Mouse (Mus musculus) MEL (cell line): ENCODE data around the gene Rhou. TPM values are rescaled to one million over a fixed set of nuclear protein-coding genes. Genes with fewer than 3 reads are reported as not detected.

Source experiments
- DNase-seq: peaks from one replicate; pipeline ENCODE4 v3.0.0; 2011; ENCODE audit warnings: low read depth, low spot score
- H3K27ac ChIP-seq: 2 replicates; pipeline ENCODE4 v1.5.1; 2012; ENCODE audit warnings: low read depth, mild to moderate bottlenecking, control low read depth, low read length, moderate library complexity; ENCODE audit not compliant: control insufficient read depth
- H3K27me3 ChIP-seq, 2 experiments: fragments of 150-350 bp in 1 of 2; sonication (generic) in 1 of 2; 2 replicates each; pipeline ENCODE4 v1.6.1; 2012; ENCODE audit warnings: low read length in 2 of 2, mild to moderate bottlenecking in 2 of 2, improper control_type of control experiment in 1 of 2, moderate library complexity in 1 of 2; ENCODE audit not compliant: insufficient read depth in 2 of 2, control insufficient read depth in 1 of 2
- H3K36me3 ChIP-seq, 2 experiments: 2 replicates each; pipeline ENCODE4 v1.6.1; 2012 to 2014; ENCODE audit warnings: low read length in 2 of 2, improper control_type of control experiment in 1 of 2, inconsistent platforms in 1 of 2, mild to moderate bottlenecking in 1 of 2; ENCODE audit not compliant: insufficient read depth in 2 of 2, control insufficient read depth in 1 of 2
- H3K4me1 ChIP-seq, 2 experiments: fragments of 150-350 bp in 1 of 2; sonication (generic) in 1 of 2; 2 replicates each; pipeline ENCODE4 v1.6.1; 2012; ENCODE audit warnings: low read length in 2 of 2, improper control_type of control experiment in 1 of 2, mild to moderate bottlenecking in 1 of 2; ENCODE audit not compliant: insufficient read depth in 2 of 2, control insufficient read depth in 1 of 2
- H3K4me3 ChIP-seq, 2 experiments: fragments of 150-350 bp in 1 of 2; sonication (generic) in 1 of 2; 2 replicates each; pipeline ENCODE4 v1.5.1; 2012; ENCODE audit warnings: low read depth in 2 of 2, low read length in 2 of 2, mild to moderate bottlenecking in 2 of 2, moderate library complexity in 2 of 2, control low read depth in 1 of 2, improper control_type of control experiment in 1 of 2; ENCODE audit not compliant: control insufficient read depth in 1 of 2, insufficient read depth in 1 of 2
- H3K79me2 ChIP-seq: 2 replicates; pipeline ENCODE4 v1.6.1; 2012; ENCODE audit warnings: mild to moderate bottlenecking, low read length, moderate library complexity; ENCODE audit not compliant: control insufficient read depth, poor library complexity, insufficient read depth
- H3K9ac ChIP-seq: 2 replicates; pipeline ENCODE4 v1.6.1; 2012; ENCODE audit warnings: low read depth, mild to moderate bottlenecking, control low read depth, low read length, moderate library complexity; ENCODE audit not compliant: control insufficient read depth, poor library complexity, severe bottlenecking
- H3K9me3 ChIP-seq: fragments of 150-350 bp; sonication (generic); replicated peaks from 2 replicates; pipeline ENCODE4 v1.6.1; 2012; ENCODE audit warnings: mild to moderate bottlenecking, low read length, improper control_type of control experiment, moderate library complexity; ENCODE audit not compliant: insufficient read depth
- CTCF ChIP-seq, 3 experiments: IDR thresholded peaks in 2 of 3; conservative IDR thresholded peaks in 1 of 3; 2 replicates each; pipeline ENCODE4 v1.5.1; 2011 to 2012; ENCODE audit warnings: low read length in 3 of 3, low read depth in 2 of 3, mild to moderate bottlenecking in 2 of 3, improper control_type of control experiment in 1 of 3, inconsistent platforms in 1 of 3, mixed read lengths in 1 of 3, moderate library complexity in 1 of 3; ENCODE audit not compliant: control insufficient read depth in 1 of 3, insufficient read depth in 1 of 3, poor library complexity in 1 of 3, severe bottlenecking in 1 of 3
- ETS1 ChIP-seq: IDR thresholded peaks from 2 replicates; pipeline ENCODE4 v1.6.1; 2012; ENCODE audit warnings: low read depth, mild to moderate bottlenecking, inconsistent platforms, low read length, improper control_type of control experiment, moderate library complexity
- GATA1 ChIP-seq: IDR thresholded peaks from 2 replicates; pipeline ENCODE4 v1.6.1; 2011; ENCODE audit warnings: low read depth, low read length, improper control_type of control experiment
- KAT2A ChIP-seq: conservative IDR thresholded peaks from 2 replicates; pipeline ENCODE4 v1.6.1; 2012; ENCODE audit warnings: low read depth, low read length, improper control_type of control experiment, inconsistent platforms
- MAFK ChIP-seq: IDR thresholded peaks from 2 replicates; pipeline ENCODE4 v1.6.1; 2011; ENCODE audit warnings: low read depth, mild to moderate bottlenecking, low read length, improper control_type of control experiment, borderline replicate concordance
- MAX ChIP-seq: IDR thresholded peaks from 2 replicates; pipeline ENCODE4 v1.6.1; 2011; ENCODE audit warnings: low read length, improper control_type of control experiment
- MYB ChIP-seq: IDR thresholded peaks from 2 replicates; pipeline ENCODE4 v1.6.1; 2011; ENCODE audit warnings: mild to moderate bottlenecking, low read depth, low read length, improper control_type of control experiment
- RAD21 ChIP-seq: IDR thresholded peaks from 2 replicates; pipeline ENCODE4 v1.6.1; 2011; ENCODE audit warnings: mild to moderate bottlenecking, low read depth, low read length, improper control_type of control experiment
- RCOR1 ChIP-seq: IDR thresholded peaks from 2 replicates; pipeline ENCODE4 v1.6.1; 2012; ENCODE audit warnings: low read depth, mild to moderate bottlenecking, inconsistent platforms, low read length, improper control_type of control experiment
- TCF12 ChIP-seq: IDR thresholded peaks from 2 replicates; pipeline ENCODE4 v1.6.1; 2014; ENCODE audit warnings: low read depth, mild to moderate bottlenecking, inconsistent platforms, low read length, improper control_type of control experiment, moderate library complexity
- UBTF ChIP-seq: IDR thresholded peaks from 2 replicates; pipeline ENCODE4 v1.6.1; 2012; ENCODE audit warnings: low read depth, mild to moderate bottlenecking, inconsistent platforms, low read length, improper control_type of control experiment, moderate library complexity, borderline replicate concordance; ENCODE audit not compliant: insufficient read depth
- polyA plus RNA-seq, 2 experiments: library from polyadenylated mRNA; stranded (reverse) in 1 of 2; unstranded in 1 of 2; fragments of >175 nt in 1 of 2; fragments of >200 nt in 1 of 2; gene quantifications; 2 replicates each; pipeline versions ENCODE4 v1.2.1 to v1.2.4; 2012; ENCODE audit warnings: low replicate concordance in 2 of 2, low read depth in 1 of 2; ENCODE audit not compliant: insufficient read length in 2 of 2, insufficient read depth in 1 of 2, missing spikeins in 1 of 2
- total RNA-seq: library from RNA; depleted of rRNA; stranded (reverse); fragments of 300-350 nt; gene quantifications from 2 replicates; pipeline ENCODE4 v1.2.3, GENCODE M21; 2012

Gene Rhou
- total and polyA plus RNA-seq, 3 experiments: not detected

DNA sequence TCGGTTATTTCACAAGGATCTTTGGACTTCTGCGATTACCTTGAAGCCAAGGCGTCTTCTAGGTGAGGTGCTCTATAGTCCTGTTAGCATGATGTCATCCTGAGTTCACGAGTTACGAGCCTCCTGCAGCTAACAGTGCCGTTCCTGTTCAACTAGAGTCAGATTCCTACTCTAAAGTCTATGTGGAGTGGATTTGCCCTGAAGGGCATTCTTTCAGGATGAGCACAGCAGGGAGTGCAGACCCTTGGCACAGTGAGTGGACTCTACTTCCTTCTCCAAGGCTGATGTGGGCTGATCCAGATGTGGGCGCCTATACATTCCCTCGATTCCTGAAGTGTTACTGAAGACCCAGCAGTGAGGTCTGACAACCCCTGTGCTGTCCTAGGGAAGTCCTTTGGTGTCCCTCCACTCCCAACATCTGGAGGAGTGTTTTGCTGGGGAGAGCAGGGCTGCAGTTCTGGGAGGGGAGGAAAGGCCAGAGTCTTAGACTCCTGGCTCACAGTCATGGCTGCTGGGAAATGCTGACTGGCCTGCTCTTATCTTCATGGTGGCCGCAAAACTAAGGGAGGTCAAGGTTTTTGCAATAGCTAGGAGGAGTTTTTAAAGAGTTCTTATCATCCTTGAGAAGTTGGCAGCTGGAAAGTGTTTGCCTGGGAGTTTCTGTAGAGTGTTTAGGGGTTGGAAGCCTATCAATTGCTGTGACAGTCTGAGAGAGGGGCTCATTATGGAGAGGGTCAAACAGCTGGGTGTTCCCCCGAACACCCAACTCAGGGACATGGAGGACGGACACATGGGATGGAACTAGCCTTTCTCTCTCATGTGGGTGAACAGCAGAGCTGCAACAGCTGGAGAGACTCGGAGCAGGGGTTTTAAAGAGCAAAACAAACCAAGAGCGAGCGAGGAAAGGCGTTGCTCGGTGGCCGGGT, 5.2 kb upstream of the Rhou start:
- DNase-seq: no peak
- no peaks in the 10 kb centered on the region; a peak in 1 of 4 replicates for H3K27me3 ChIP-seq
- H3K79me2 ChIP-seq: no peaks in the 10 kb centered on the region
- no peaks in the 10 kb centered on the region for H3K9me3 ChIP-seq
- no peaks in the 10 kb centered on the region for H3K4me1 ChIP-seq
- no peaks in the 10 kb centered on the region for H3K36me3 ChIP-seq
- no peak overlapping the region for H3K4me3 ChIP-seq
- no peak for TF ChIP-seq RCOR1
- TF ChIP-seq, all 39 proteins: peak for 0
- H3K9ac ChIP-seq: no peak overlapping the region
- H3K27ac ChIP-seq: no peak overlapping the region

GRCm38 (mm10) chr8:123649483-123649882, 4.2 kb upstream of the Rhou start:
- Histone ChIP-seq H3K27me3 (no peaks in the 10 kb centered on the region; a peak in 1 of 4 replicates), H3K79me2 (no peaks in the 10 kb centered on the region)

DNA sequence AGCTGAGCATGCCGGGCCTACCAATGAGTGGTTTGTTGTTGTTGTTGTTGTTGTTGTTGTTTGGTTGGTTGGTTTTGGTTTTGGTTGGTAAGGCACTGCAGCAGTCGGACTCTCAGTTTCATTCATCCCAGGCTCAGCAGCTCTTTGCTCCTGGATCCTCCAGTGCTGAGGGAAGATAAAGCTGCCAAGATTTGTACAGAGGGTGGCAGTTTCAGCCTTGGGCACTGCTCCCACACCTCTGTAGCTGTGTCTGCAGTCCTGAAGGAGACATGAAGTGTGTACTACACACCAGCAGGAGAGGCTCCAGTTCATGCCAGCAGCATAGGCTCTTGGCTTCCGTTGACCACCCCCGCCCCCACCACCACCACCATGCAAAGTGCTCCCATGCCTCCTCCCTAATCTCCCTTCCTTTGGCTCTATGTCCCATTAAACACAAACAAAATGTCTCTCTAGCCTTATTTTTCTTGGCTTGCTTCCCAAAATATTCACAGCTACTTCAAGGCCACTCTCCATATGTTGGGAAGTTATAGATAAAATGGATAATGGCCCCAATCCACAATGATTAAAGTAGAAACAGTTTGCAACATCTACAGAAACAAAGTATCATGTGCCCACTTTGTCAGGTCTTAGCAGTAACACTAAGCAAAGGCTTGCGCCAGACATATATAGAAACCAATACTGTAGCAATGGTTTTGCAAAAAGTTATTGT, 2.2 kb upstream of the Rhou start:
- H3K27ac ChIP-seq: no peak overlapping the region
- H3K27me3 ChIP-seq: no peaks in the 10 kb centered on the region; a peak in 1 of 4 replicates
- no peaks in the 10 kb centered on the region for H3K9me3 ChIP-seq
- no peak overlapping the region for H3K9ac ChIP-seq
- no peak overlapping the region for H3K4me3 ChIP-seq
- H3K4me1 ChIP-seq: no peaks in the 10 kb centered on the region
- no peaks in the 10 kb centered on the region for H3K79me2 ChIP-seq
- no peak for DNase-seq
- no peaks in the 10 kb centered on the region for H3K36me3 ChIP-seq
- TF ChIP-seq MAX: no peak

More at GRCm38 (mm10) chr8:123649483-123649882, 4.2 kb upstream of the Rhou start:
- Histone ChIP-seq H3K36me3 (no peaks in the 10 kb centered on the region), H3K4me1 (no peaks in the 10 kb centered on the region), H3K9ac (no peak overlapping the region), H3K4me3 (no peak overlapping the region), H3K9me3 (no peaks in the 10 kb centered on the region), H3K27ac (no peak overlapping the region)
- no peak for DNase-seq
- TF ChIP-seq GATA1 (no peak), MAFK (no peak)

DNA sequence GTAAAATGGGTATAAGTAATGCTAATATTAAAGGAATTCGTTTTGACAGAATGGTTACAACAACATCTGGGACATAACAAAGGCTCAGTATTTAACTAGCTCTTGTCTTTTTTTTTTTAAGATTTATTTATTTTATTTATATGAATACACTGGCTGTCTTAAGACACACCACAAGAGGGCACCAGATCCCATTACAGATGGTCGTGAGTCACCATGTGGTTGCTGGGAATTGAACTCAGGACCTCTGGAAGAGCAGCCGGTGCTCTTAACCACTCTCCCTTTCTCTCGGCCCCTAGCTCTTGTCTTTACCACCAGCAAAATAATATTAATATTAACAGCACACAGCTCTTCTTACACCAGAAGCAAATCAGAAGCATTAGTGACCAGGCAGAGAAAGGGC, 1.1 kb upstream of the Rhou start:
- Histone ChIP-seq H3K4me1 (no peaks in the 10 kb centered on the region), H3K27ac (no peak overlapping the region), H3K9me3 (no peaks in the 10 kb centered on the region), H3K4me3 (no peak overlapping the region), H3K27me3 (no peaks in the 10 kb centered on the region; a peak in 1 of 4 replicates), H3K36me3 (no peaks in the 10 kb centered on the region), H3K9ac (no peak overlapping the region), H3K79me2 (no peaks in the 10 kb centered on the region)
- no peak for DNase-seq
- TF ChIP-seq TCF12 (no peak), MYB (no peak), MAX (no peak), CTCF (IDR thresholded peaks at IDR 0.05 in 2 of 3, conservative IDR thresholded peaks at IDR 0.05 in 1 of 3; ENCODE audit: control insufficient read depth in 1 of 3, insufficient read depth in 1 of 3, low read depth in 2 of 3, low read length in 3 of 3, poor library complexity in 1 of 3, severe bottlenecking in 1 of 3) (no peak), KAT2A (no peak), UBTF (no peak), RAD21 (no peak; the same call in 1 of the 2 replicates), ETS1 (no peak)
